Mouse (Mus musculus) erythroblast, embryonic 14.5 days (primary cell): ENCODE data around the gene 1700001F09Rik. TPM values are rescaled to one million over a fixed set of nuclear protein-coding genes. Genes with fewer than 3 reads are reported as not detected.
"Not testable (repeated sequence)": the region's sequence is repeated elsewhere in the genome, so short reads cannot be mapped to it uniquely, and the experiment has no call there.

Experiments
- H3K27me3 ChIP-seq: 2 replicates; pipeline ENCODE4 v1.6.1; 2012; ENCODE audit warnings: inconsistent platforms; ENCODE audit not compliant: control insufficient read depth
- H3K36me3 ChIP-seq: 2 replicates; pipeline ENCODE4 v1.6.1; 2012; ENCODE audit warnings: mild to moderate bottlenecking, inconsistent platforms; ENCODE audit not compliant: control insufficient read depth
- H3K4me1 ChIP-seq: 2 replicates; pipeline ENCODE4 v1.6.1; 2012; ENCODE audit warnings: inconsistent platforms; ENCODE audit not compliant: control insufficient read depth
- H3K4me3 ChIP-seq: replicated peaks from 2 replicates; pipeline ENCODE3; 2012; ENCODE audit warnings: moderate library complexity, mild to moderate bottlenecking, inconsistent platforms
- H3K9me3 ChIP-seq: 2 replicates; pipeline ENCODE4 v1.6.1; 2012; ENCODE audit warnings: low read length, inconsistent platforms, mixed read lengths; ENCODE audit not compliant: control insufficient read depth
- polyA plus RNA-seq: library from polyadenylated mRNA; stranded (reverse); fragments of >175 nt; gene quantifications from 2 replicates; pipeline ENCODE4 v1.2.3, GENCODE M21; 2012

1700001F09Rik gene
- polyA plus RNA-seq, result not detected in 2 replicates

- H3K9me3 ChIP-seq, H3K4me3 ChIP-seq, H3K4me1 ChIP-seq, H3K36me3 ChIP-seq, H3K27me3 ChIP-seq: not testable (repeated sequence)
Observed at GRCm38 (mm10) chr14:43347711-43348110, at the start of gene 1700001F09Rik. Gene 1700001F09Rik (minus strand): TSS chr14:43347811.

GRCm38 (mm10) chr14:43361713-43362112 is 14.1 kb upstream of the 1700001F09Rik start:
- not testable (repeated sequence) for H3K27me3 ChIP-seq, H3K4me3 ChIP-seq, H3K9me3 ChIP-seq

GRCm38 (mm10) chr14:43359246-43359645 is 11.6 kb upstream of the 1700001F09Rik start:
- H3K27me3 ChIP-seq, H3K36me3 ChIP-seq, H3K9me3 ChIP-seq, H3K4me1 ChIP-seq, H3K4me3 ChIP-seq: not testable (repeated sequence)

More at GRCm38 (mm10) chr14:43361713-43362112, 14.1 kb upstream of the 1700001F09Rik start:
- H3K36me3 ChIP-seq, H3K4me1 ChIP-seq: not testable (repeated sequence)

- not testable (repeated sequence) for H3K9me3 ChIP-seq, H3K4me1 ChIP-seq
Observed at GRCm38 (mm10) chr14:43357496-43357895, 9.9 kb upstream of the 1700001F09Rik start.

GRCm38 (mm10) chr14:43352944-43353343 is 5.3 kb upstream of the 1700001F09Rik start:
- H3K27me3 ChIP-seq, H3K9me3 ChIP-seq, H3K4me1 ChIP-seq, H3K36me3 ChIP-seq, H3K4me3 ChIP-seq: not testable (repeated sequence)

More at GRCm38 (mm10) chr14:43357496-43357895, 9.9 kb upstream of the 1700001F09Rik start:
- not testable (repeated sequence) for H3K27me3 ChIP-seq, H3K36me3 ChIP-seq, H3K4me3 ChIP-seq

GRCm38 (mm10) chr14:43337646-43338045 is 10.0 kb downstream of the 1700001F09Rik start:
- not testable (repeated sequence) for H3K4me3 ChIP-seq, H3K27me3 ChIP-seq, H3K4me1 ChIP-seq, H3K9me3 ChIP-seq, H3K36me3 ChIP-seq

GRCm38 (mm10) chr14:43331362-43331880 is 16.2 kb downstream of the 1700001F09Rik start:
- H3K36me3 ChIP-seq, H3K27me3 ChIP-seq, H3K4me3 ChIP-seq, H3K9me3 ChIP-seq, H3K4me1 ChIP-seq: not testable (repeated sequence)

GRCm38 (mm10) chr14:43328603-43329002 is 19.0 kb downstream of the 1700001F09Rik start:
- H3K27me3 ChIP-seq, H3K4me3 ChIP-seq, H3K9me3 ChIP-seq, H3K36me3 ChIP-seq, H3K4me1 ChIP-seq: not testable (repeated sequence)

GRCm38 (mm10) chr14:43319516-43319915 is 28.1 kb downstream of the 1700001F09Rik start:
- not testable (repeated sequence) for H3K4me3 ChIP-seq, H3K36me3 ChIP-seq, H3K27me3 ChIP-seq, H3K9me3 ChIP-seq, H3K4me1 ChIP-seq

- not testable (repeated sequence) for H3K27me3 ChIP-seq, H3K4me1 ChIP-seq, H3K36me3 ChIP-seq, H3K9me3 ChIP-seq, H3K4me3 ChIP-seq
Observed at GRCm38 (mm10) chr14:43293503-43293902, 54.1 kb downstream of the 1700001F09Rik start, which contains the start of gene Gm8127. Gene Gm8127 (minus strand): TSS chr14:43293832.

Other genes with a start within 250 kb of the 1700001F09Rik start
- not detected in 2 replicates for gene Gm8104, start 247.2 kb downstream of the 1700001F09Rik start, polyA plus RNA-seq
- not detected in 2 replicates for gene Gm7233, start 167.9 kb downstream of the 1700001F09Rik start, polyA plus RNA-seq
- gene Gm8122, start 112.5 kb downstream of the 1700001F09Rik start, polyA plus RNA-seq, result not detected in 2 replicates
- 0.03 TPM in 1 of 2 replicates, not detected in the other for gene Gm8126, start 89.2 kb downstream of the 1700001F09Rik start, polyA plus RNA-seq
- not detected in 2 replicates for gene Gm9732, start 72.8 kb downstream of the 1700001F09Rik start, polyA plus RNA-seq
- gene Gm8127, start 54.0 kb downstream of the 1700001F09Rik start, polyA plus RNA-seq, result not detected in 2 replicates
- 0.03 TPM in 2 replicates for gene Gm8138, start 68.5 kb upstream of the 1700001F09Rik start, polyA plus RNA-seq
- gene Gm5799, start 195.8 kb upstream of the 1700001F09Rik start, polyA plus RNA-seq, result not detected in 2 replicates
- not detected in 2 replicates for gene Gm17654, start 231.3 kb upstream of the 1700001F09Rik start, polyA plus RNA-seq